Mouse (Mus musculus) forebrain, embryonic 12.5 days (tissue): Measurements from ENCODE around the gene Brip1. TPM values are rescaled to one million over a fixed set of nuclear protein-coding genes. Genes with fewer than 3 reads are reported as not detected.

Experiments used
- ATAC-seq: fragments of 200-750 bp; cut with Nextera tagmentation; 2 replicates; pipeline ENCODE4 v1.8.0; 2017; ENCODE audit warnings: moderate TSS enrichment; ENCODE audit not compliant: low FRiP score
- H3K27ac ChIP-seq: fragments of 300-500 bp; sonication (generic); 2 replicates; pipeline ENCODE4 v1.5.1; 2016; ENCODE audit warnings: mild to moderate bottlenecking
- H3K27me3 ChIP-seq: fragments of 300-500 bp; sonication (generic); 2 replicates; pipeline ENCODE4 v1.6.1; 2016; ENCODE audit warnings: mild to moderate bottlenecking
- H3K36me3 ChIP-seq: fragments of 300-500 bp; sonication (generic); replicated peaks from 2 replicates; pipeline ENCODE4 v1.6.1; 2016; ENCODE audit warnings: mild to moderate bottlenecking
- H3K4me1 ChIP-seq: fragments of 300-500 bp; sonication (generic); 2 replicates; pipeline ENCODE4 v1.6.1; 2016
- H3K4me2 ChIP-seq: fragments of 300-500 bp; sonication (generic); 2 replicates; pipeline ENCODE4 v1.6.1; 2016; ENCODE audit warnings: mild to moderate bottlenecking, moderate library complexity
- H3K4me3 ChIP-seq: fragments of 300-500 bp; sonication (generic); replicated peaks from 2 replicates; pipeline ENCODE4 v1.5.1; 2016; ENCODE audit warnings: mild to moderate bottlenecking
- H3K9ac ChIP-seq: fragments of 300-500 bp; sonication (generic); 2 replicates; pipeline ENCODE4 v1.6.1; 2016; ENCODE audit warnings: mild to moderate bottlenecking
- H3K9me3 ChIP-seq: fragments of 300-500 bp; sonication (generic); 2 replicates; pipeline ENCODE4 v1.6.1; 2016
- WGBS: fragments of 180-500 bp; shearing (Covaris S2); methylation state at CpG from one replicate; pipeline ENCODE4 v1.1.7; 2016; 5-methylcytosine and 5-hydroxymethylcytosine counted together
- polyA plus RNA-seq: library from polyadenylated mRNA; unstranded; fragments of >200 nt; fragmentation: Nextera tagmentation; extraction: Ambion mirVana; gene quantifications from 2 replicates; pipeline ENCODE4 v1.2.1, GENCODE M21; 2016

The Brip1 gene
- polyA plus RNA-seq: 9.3 and 9.8 TPM in 2 replicates

GRCm38 (mm10) chr11:86201037-86201786, at the start of gene Brip1:
TSS of gene Brip1 (minus strand) at chr11:86201193.
- under 1% methylated on average over 60 of the region's 60 CpGs for WGBS
- H3K4me3 ChIP-seq: peak within 1 kb of the TSS; percentile 81
- peak within 1 kb of the TSS; percentile 71 for H3K4me2 ChIP-seq
- peak within 1 kb of the TSS; percentile 82 for H3K27ac ChIP-seq
- peak within 1 kb of the TSS; percentile 74 for H3K9ac ChIP-seq
- H3K27me3 ChIP-seq: no peaks in the 10 kb centered on the region
- H3K36me3 ChIP-seq: peaks cover 44% of the 10 kb centered on the region
- ATAC-seq: peak; percentile 99
- H3K9me3 ChIP-seq: peaks cover 29% of the 10 kb centered on the region
- H3K4me1 ChIP-seq: peaks cover 21% of the 10 kb centered on the region

GRCm38 (mm10) chr11:86232446-86232845, 31.5 kb upstream of the Brip1 start:
- Histone ChIP-seq H3K27me3 (no peaks in the 10 kb centered on the region), H3K4me1 (no peaks in the 10 kb centered on the region), H3K9me3 (no peaks in the 10 kb centered on the region), H3K4me3 (no peak overlapping the region), H3K27ac (no peak overlapping the region), H3K36me3 (peaks cover 59% of the 10 kb centered on the region), H3K9ac (no peak overlapping the region), H3K4me2 (no peak overlapping the region)
- whole genome bisulfite sequencing: 94% methylated on average over 4 of the region's 4 CpGs
- no peak for ATAC-seq

- ATAC-seq: no peak
- Histone ChIP-seq H3K9me3 (no peaks in the 10 kb centered on the region), H3K4me2 (no peak overlapping the region), H3K9ac (no peak overlapping the region), H3K36me3 (peaks cover 58% of the 10 kb centered on the region), H3K4me3 (no peak overlapping the region), H3K27ac (no peak overlapping the region), H3K4me1 (no peaks in the 10 kb centered on the region), H3K27me3 (no peaks in the 10 kb centered on the region)
- 95% methylated on average over 13 of the region's 13 CpGs for WGBS
Measured at GRCm38 (mm10) chr11:86231781-86232350, 30.9 kb upstream of the Brip1 start.

GRCm38 (mm10) chr11:86226646-86227180, 25.7 kb upstream of the Brip1 start:
- no peak overlapping the region for H3K4me2 ChIP-seq
- H3K9ac ChIP-seq: no peak overlapping the region
- H3K4me3 ChIP-seq: no peak overlapping the region
- H3K9me3 ChIP-seq: no peaks in the 10 kb centered on the region
- ATAC-seq: no peak
- H3K36me3 ChIP-seq: peaks cover 71% of the 10 kb centered on the region
- no peaks in the 10 kb centered on the region for H3K4me1 ChIP-seq
- WGBS: 92% methylated on average over 8 of the region's 8 CpGs
- no peaks in the 10 kb centered on the region for H3K27me3 ChIP-seq
- no peak overlapping the region for H3K27ac ChIP-seq

- H3K9me3 ChIP-seq: no peaks in the 10 kb centered on the region
- 92% methylated on average over 4 of the region's 4 CpGs for WGBS
- no peak overlapping the region for H3K4me2 ChIP-seq
- H3K36me3 ChIP-seq: peaks cover 68% of the 10 kb centered on the region
- H3K4me1 ChIP-seq: no peaks in the 10 kb centered on the region
- H3K27ac ChIP-seq: no peak overlapping the region
- H3K27me3 ChIP-seq: no peaks in the 10 kb centered on the region
- H3K9ac ChIP-seq: no peak overlapping the region
- ATAC-seq: no peak
- H3K4me3 ChIP-seq: no peak overlapping the region
Measured at GRCm38 (mm10) chr11:86225761-86226160, 24.8 kb upstream of the Brip1 start.

GRCm38 (mm10) chr11:86211803-86212202, 10.8 kb upstream of the Brip1 start:
- Histone ChIP-seq H3K4me1 (no peaks in the 10 kb centered on the region), H3K36me3 (peaks cover 65% of the 10 kb centered on the region), H3K9me3 (no peaks in the 10 kb centered on the region), H3K4me2 (no peak overlapping the region), H3K27ac (no peak overlapping the region), H3K9ac (no peak overlapping the region), H3K4me3 (no peak overlapping the region), H3K27me3 (no peaks in the 10 kb centered on the region)
- no peak for ATAC-seq
- WGBS: 79% methylated on average over 1 of the region's 1 CpGs

GRCm38 (mm10) chr11:86209123-86209522, 8.1 kb upstream of the Brip1 start:
- ATAC-seq: no peak
- H3K4me3 ChIP-seq: no peak overlapping the region
- H3K9ac ChIP-seq: no peak overlapping the region
- no peak overlapping the region for H3K27ac ChIP-seq
- H3K4me1 ChIP-seq: no peaks in the 10 kb centered on the region
- no peak overlapping the region for H3K4me2 ChIP-seq
- H3K36me3 ChIP-seq: peaks cover 68% of the 10 kb centered on the region
- H3K27me3 ChIP-seq: no peaks in the 10 kb centered on the region
- peaks cover 19% of the 10 kb centered on the region for H3K9me3 ChIP-seq
- 94% methylated on average over 2 of the region's 2 CpGs for WGBS

GRCm38 (mm10) chr11:86205876-86206275, 4.9 kb upstream of the Brip1 start:
- H3K4me3 ChIP-seq: no peak overlapping the region
- peaks cover 30% of the 10 kb centered on the region for H3K9me3 ChIP-seq
- no peak overlapping the region for H3K9ac ChIP-seq
- no peaks in the 10 kb centered on the region for H3K27me3 ChIP-seq
- ATAC-seq: no peak
- WGBS: 97% methylated on average over 4 of the region's 4 CpGs
- no peak overlapping the region for H3K4me2 ChIP-seq
- H3K36me3 ChIP-seq: peaks cover 73% of the 10 kb centered on the region
- H3K27ac ChIP-seq: no peak overlapping the region
- H3K4me1 ChIP-seq: peaks cover 11% of the 10 kb centered on the region

- no peak overlapping the region for H3K4me3 ChIP-seq
- peaks cover 16% of the 10 kb centered on the region for H3K4me1 ChIP-seq
- WGBS: 92% methylated on average over 5 of the region's 5 CpGs
- H3K27ac ChIP-seq: no peak overlapping the region
- no peak overlapping the region for H3K4me2 ChIP-seq
- no peak overlapping the region for H3K9ac ChIP-seq
- no peaks in the 10 kb centered on the region for H3K27me3 ChIP-seq
- peaks cover 30% of the 10 kb centered on the region for H3K9me3 ChIP-seq
- no peak for ATAC-seq
- H3K36me3 ChIP-seq: peaks cover 73% of the 10 kb centered on the region
Measured at GRCm38 (mm10) chr11:86205031-86205430, 4.0 kb upstream of the Brip1 start.

- peaks cover 30% of the 10 kb centered on the region for H3K9me3 ChIP-seq
- H3K4me1 ChIP-seq: peaks cover 21% of the 10 kb centered on the region
- peak overlapping the region; percentile 81 for H3K4me3 ChIP-seq
- H3K27ac ChIP-seq: peak overlapping the region; percentile 82; the same call in 1 of the 2 replicates
- 57% methylated on average over 16 of the region's 16 CpGs for WGBS
- peak overlapping the region; percentile 74 for H3K9ac ChIP-seq
- peak overlapping the region; percentile 71 for H3K4me2 ChIP-seq
- no peaks in the 10 kb centered on the region for H3K27me3 ChIP-seq
- ATAC-seq: no peak
- H3K36me3 ChIP-seq: peaks cover 46% of the 10 kb centered on the region
Measured at GRCm38 (mm10) chr11:86201901-86202675, 1.1 kb upstream of the Brip1 start.

- H3K9me3 ChIP-seq: peaks cover 22% of the 10 kb centered on the region
- peaks cover 39% of the 10 kb centered on the region for H3K36me3 ChIP-seq
- peak; percentile 76 for ATAC-seq
- H3K4me3 ChIP-seq: peak overlapping the region; percentile 81
- no peaks in the 10 kb centered on the region for H3K27me3 ChIP-seq
- peak overlapping the region; percentile 71 for H3K4me2 ChIP-seq
- WGBS: 1% methylated on average over 20 of the region's 21 CpGs
- peak overlapping the region; percentile 70 for H3K27ac ChIP-seq
- H3K9ac ChIP-seq: peak overlapping the region; percentile 68
- H3K4me1 ChIP-seq: peaks cover 21% of the 10 kb centered on the region
Measured at GRCm38 (mm10) chr11:86200460-86201021, 452 bp downstream of the Brip1 start.

GRCm38 (mm10) chr11:86199733-86200132, 1.3 kb downstream of the Brip1 start:
- H3K4me1 ChIP-seq: peaks cover 21% of the 10 kb centered on the region
- 0 out of 2 replicates have a peak overlapping the region, but pooled peaks have one; percentile 68 for H3K9ac ChIP-seq
- no peak overlapping the region for H3K27ac ChIP-seq
- no peaks in the 10 kb centered on the region for H3K27me3 ChIP-seq
- H3K9me3 ChIP-seq: peaks cover 17% of the 10 kb centered on the region
- H3K4me3 ChIP-seq: peak overlapping the region; percentile 81
- WGBS: 56% methylated on average over 4 of the region's 4 CpGs
- ATAC-seq: no peak
- peaks cover 39% of the 10 kb centered on the region for H3K36me3 ChIP-seq
- H3K4me2 ChIP-seq: peak overlapping the region; percentile 71
